Mouse (Mus musculus): Measurements from ENCODE around the gene Ssr3.

Gene Ssr3

DNA sequence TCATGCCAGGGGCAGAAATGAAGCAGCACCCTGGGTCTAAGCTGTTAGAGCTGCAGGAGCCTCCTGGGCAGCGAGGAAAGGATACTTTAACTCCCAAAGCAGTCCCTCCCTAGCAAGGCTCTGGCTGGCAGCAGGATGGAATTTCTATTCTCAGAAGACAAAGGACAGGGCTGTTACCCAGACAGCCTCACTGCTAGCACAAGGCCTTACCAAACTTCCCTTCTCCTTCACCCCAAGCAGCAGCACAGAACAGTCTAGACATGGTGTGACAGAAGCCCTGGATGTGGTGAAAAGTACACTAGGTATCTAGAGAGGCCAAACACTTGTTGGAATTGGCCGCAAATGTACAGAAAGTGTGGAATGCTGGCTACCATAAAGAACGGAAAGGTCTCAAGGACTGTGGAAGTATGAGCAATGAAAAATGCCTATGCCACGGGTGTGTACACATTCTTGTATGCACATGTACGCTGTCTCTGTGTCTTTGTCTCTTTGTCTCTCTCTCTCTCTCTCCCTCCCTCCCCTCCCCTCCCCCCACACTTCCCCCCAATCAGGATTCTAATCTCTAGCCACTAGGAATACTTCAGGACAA lies 18.7 kb downstream of the Ssr3 start:
- no peak for DNase-seq

DNA sequence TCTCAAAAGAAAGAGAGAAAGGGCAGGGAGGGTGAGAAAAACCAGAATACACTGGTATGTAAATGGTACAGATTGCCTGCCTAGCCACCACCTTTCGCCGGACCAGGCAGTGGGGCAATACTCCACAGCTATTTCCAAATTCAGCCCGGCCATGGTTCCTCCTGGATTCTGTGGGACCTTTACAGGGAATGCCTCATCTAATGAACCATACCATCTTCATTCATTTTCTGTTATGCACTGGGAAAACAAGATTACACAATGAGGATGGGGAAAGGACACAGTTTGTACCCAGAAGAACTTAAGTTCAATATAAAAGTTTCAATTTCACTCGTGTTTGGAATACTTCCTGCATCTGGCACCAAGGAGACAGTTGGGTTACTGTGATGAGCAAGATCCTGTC lies 19.9 kb downstream of the Ssr3 start:
- no peak for DNase-seq

DNA sequence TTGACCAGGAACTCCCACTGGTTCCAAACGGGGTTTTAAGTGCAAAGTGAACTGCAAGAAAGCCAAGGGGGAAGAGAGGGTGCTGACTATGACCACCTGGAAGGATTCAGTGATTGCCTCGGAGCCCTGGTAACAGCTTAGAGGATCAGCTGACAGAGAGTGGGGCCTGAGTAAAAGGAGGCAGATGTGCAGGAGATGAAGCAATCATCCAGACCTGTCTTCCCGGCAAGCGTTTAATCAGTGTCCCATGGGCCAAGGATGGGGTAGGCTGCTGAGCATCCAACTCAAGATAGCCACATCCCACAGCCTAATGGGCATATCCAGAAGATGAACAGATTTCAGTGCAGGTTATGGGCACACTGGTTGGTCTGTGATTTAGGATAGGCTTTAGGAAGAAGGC lies 24.5 kb downstream of the Ssr3 start:
- no peak for DNase-seq

DNA sequence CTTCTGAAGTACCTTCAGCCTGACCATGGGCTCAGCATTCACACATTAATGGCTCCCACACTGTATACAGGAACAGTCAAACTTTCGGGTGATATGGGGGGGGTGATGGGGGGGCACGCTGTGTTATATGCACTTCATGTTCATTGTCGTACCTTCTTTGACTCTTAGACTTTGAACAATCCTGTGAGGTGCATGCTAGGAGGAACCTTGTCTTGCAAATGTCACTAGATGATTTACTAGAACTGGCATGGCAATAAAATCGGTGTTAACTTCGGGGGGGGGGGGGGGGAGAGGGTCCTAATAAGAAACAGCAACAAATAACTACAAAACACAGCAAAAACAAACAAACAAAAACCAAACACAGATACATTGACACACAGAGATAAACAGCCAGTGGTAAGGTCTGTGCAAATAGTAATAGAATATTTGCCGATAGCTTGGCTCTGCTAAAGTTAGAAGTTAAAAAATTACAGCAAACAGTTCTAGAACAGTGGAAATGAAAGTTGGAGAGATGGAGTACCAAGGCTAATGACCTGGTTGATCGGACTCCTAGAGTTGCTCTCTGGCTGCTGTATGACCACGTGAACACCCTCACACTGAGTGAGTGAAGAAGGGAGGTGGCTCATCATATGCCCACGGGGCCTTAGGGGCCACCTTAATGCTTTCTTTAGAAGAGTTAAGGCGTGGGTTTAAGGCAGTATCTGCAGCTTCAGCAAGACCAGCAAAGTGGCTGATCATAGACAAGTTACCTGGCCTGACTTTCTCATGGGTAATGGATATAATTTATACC lies 26.3 kb downstream of the Ssr3 start:
- no peak for DNase-seq

DNA sequence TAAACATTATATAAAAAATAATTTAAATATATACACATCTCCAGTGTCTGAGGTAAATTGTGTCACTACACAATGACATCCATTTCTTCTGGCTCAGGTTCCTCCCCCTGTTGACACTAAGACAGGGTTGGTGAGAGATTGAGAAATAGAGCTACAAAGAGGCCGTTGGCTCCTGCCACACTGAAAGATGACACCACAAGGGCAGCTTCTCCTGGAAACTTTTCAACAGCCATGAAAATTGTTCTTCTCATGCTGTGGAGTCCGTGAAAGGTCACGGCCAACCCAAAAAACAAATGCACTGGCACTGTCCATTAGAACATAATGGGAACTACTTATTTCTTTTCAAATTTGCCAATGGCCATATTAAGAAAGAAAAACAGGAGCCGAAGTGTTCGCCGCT lies 27.2 kb downstream of the Ssr3 start:
- no peak for DNase-seq

DNA sequence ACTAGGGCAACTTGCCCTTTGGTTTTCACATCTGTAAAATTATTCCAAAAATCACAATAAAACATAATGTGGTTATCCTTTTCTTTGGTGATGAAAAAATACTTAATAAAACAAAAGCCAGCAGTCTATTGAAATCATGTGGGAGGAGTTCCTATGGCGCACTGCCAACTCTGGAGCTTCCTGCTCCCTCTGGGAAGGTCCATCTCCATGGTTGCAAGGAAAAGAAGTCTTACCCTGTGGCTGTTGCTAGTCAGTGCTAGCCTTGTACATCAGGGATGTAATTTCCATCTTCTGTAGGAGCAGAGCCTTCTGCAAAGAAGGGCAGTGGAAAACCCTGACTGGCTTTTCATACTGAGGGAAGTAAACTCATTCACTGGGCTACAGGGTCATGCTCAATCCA lies 29.0 kb downstream of the Ssr3 start:
- no peak for DNase-seq

DNA sequence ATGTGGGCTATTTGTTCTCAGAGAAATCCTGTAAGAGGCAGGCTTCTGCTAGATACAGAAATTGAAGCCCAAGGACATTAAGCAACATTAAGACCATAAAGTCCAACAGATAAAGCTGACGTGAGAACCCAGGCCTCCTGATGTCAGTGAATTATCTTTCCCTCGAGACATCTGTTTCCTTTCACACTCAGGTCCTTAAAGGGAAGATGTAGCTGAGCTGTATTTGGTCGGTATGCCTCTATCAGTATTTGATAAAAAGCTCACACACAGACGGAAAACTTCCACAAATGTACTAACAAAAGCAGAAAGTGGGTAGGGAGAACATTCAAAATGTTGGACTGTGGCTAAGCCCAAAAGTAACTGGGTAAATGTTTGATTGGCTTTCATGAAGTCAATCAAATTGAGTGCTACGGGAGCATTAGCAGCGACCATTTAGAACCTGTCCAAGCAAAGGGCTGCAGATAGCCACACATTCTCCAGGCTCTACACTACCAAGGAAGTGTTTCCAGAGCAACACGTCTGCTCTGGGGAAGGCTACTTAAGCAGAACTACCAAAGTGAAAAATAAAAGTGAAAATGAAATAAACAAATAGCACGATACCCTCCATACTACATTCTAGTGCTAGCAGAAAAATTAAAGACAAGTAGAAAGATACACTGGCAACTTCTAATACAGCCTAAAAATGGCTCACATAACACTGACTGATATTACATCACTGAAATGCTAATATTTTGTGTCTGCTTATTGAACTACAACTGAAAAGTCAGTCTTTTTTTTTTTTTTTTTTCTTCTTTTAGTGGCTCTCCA lies 32.1 kb downstream of the Ssr3 start:
- no peak for DNase-seq

DNA sequence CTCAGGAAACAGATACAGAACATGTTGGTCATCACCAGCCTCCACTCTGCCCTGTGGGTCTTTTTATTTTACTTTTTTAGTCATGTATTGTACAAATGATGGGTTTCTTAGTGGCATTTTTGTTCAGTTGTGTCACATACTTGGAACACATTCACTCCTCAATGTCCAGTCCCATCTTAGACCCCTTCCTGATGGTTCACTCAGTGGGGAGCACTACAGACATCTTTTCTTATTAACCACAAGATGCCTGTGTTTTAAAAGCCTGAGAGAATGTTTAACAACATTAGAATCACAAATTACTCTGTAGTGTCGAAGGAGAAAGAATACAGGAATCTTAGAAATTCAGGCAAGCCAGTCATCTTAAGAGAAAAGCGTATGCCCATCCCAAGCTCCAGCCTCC lies 33.6 kb downstream of the Ssr3 start:
- no peak for DNase-seq

DNA sequence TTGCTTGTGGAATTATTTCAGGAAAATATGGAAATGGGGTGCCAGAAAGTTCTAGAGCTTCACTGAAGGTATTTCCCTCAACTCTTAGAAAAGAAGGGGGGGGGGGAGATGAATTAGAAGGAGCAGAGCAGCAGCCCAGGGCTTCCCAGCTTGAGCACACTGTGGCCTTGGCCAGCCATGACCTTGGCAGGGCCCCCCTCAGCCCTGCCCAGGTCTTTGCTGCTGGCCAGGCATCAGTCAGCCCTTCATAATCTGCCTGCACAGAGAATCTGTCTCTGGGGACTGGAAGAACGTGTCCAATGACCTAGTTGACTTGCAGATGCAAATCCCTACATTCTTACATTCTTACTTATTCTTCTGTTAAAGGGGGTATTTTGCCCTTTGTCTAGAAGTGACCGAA lies 34.1 kb downstream of the Ssr3 start:
- DNase-seq = no peak

DNA sequence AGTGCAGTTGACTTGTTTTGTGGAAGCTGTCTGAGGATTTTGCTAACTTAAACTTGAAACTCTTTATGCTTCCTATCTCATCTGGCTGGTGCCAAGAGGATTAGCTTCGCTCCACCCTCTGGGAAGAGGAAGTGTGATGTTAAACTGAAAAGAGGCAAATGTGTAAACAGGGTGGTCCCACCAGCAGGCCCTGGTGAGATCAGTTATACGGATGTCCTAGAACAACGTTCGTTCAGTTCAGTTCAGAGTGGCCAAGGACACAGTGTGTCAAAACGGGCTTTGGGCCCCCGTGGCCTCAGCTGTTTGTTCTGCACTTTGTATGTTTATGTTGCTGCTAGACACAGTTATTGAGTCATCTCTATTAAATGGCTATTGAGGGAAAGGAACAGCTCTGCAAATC lies 36.9 kb downstream of the Ssr3 start:
- no peak for DNase-seq

DNA sequence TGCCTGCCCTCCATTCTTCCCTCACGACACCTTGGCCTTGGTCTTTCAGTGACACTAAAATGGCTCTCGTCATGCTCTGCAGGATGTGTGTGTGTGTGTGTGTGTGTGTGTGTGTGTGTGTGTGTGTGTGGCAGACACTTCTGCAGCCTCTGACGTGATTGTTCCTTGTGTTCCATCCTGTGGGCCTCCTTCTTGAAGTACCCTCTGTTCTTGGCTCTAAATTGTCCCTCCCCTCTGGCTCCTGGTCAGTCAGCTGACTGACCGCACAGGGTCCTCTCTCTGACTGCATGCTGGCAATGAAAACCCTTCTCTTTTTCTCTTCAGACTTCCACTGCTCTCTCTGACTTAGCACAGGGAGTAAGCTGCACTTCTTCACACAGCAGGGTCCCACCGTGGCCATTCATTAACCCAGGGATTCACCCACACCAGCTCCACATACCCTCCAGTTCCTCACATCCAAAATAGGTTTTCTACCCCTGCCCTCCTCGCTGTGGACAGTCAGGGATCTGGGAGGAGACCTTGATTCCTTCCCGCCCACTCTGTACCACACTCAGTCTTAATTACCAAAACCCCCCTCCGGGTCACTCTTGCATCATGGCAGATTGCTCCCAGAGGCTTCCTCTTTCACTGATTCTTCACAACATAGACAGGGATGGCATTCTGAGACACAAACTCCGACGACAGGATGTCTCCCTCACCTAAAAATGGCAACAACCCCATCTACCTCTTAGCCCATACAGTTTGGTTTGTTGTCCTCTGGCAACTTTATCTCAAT lies 39.0 kb downstream of the Ssr3 start:
- DNase-seq = no peak

DNA sequence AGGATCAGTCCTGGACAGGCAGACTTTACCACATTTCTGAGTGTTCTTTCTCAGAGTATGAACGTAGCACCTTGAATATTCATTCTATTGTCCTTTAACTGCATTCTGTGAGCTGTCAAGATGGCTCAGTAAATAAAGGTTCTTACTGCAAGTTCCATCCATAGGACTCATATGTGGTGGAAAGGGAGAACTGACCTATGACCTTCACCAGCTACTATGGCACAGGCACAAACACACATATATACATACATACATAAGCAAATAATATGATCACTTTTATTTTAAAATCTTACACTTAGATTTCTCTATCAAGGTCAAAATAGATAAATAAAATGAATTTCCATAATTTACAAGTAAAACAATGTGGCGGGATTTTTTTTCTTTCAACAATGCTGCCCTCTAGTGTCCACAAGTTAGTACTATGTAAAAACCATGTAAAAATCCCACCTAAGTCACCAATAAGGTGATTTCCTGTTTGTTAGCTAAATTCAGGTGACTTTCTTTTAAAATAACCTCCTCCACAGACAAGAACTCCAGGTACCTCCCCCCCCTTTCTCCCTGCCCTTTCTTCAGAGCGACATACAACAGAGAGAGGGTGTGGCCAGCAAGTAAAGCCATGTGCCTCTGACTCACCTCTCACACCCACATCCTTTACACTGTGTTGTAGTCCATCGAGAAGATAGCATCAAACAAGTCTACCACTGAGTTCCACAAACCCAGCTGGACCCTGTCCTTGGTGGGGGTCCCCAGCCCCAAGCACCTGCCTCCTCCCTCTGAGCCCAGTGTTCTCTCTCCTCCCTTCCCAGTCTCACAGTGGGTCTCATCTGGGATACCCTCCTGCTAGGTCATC lies 39.9 kb downstream of the Ssr3 start:
- peak; percentile 15 to 23 for DNase-seq

DNA sequence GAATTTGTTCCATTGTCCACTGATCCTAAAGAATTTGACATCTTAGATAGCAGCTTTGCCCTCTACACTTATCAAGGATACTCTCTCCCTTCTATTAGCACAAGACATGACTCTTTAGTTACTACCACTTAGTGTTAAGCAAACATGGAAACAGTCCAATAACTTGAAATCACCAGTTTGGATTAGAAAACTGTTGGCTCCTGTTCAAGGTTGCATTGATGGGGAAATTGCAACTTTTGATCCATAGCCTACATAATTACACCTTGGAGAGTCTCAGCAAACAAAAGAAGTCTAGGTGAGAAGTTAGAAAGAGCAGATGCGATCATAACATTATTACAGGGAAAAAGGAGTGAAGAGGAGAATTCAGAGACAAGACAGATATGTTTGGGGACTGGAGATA lies 46.2 kb downstream of the Ssr3 start:
- DNase-seq = no peak

DNA sequence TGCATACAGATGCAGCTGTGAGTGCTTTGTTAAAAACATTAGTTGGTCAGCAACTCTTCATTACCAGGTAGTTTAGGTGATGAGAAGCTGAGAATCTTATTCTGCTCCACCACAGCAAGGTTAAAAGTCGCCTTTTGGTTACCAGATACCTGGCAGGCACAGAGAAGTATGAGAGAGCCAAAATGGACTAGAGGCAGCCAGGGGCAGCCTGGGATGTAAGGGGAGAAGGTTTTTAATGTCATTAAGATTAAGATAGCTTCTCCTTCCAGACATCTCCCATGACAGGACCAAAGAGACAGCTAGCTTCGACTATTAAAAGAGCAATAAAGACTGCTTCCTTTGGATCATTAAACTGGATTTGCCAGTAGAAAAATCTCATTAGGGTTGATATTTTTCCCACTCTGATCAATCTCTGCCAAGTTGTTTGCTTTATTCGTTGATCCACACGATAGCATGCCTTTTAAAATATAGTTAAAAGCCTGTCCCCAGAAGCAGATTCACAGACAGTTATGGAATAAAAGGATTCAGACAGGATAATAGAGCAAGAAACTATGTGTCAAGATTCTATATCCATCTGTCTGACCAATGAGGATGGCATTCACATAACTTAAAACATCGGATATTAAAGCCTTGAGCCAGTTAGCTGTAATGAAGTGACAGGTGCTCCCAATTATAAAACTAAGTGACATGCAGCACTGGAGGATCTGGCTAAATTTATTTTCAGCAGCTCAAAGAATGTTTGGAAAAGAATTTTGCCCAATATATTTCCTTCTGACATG lies 52.1 kb downstream of the Ssr3 start:
- DNase-seq = no peak

DNA sequence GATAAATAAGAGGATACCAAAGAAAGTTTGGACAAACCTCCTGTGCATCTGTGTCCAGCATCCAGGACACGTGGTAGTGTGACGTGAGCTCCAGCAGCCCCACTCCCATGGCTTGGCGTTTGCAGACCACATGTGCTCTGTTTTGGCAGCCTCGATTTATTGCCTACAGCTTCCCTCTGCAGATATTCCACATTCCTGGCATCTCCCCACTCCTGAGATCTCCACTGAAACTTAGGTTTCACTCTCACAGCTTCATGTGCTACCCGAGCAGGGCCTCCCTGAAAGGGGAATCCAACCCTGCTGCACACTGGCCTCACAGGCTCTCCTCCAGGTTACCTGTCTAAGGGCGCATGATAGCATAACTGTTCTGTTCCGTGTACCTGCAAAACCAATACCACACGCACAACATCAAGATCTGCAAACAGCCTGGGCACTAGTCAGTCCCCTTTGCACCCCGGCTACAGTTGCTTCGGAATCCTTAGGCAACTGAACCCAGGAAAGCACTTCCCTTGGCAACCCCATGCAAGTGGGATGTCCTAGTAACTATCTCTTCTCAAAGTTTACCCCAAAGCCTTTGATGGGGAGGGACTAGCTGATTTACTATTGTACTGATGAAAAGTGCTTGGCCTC lies 54.5 kb downstream of the Ssr3 start:
- DNase-seq = no peak

Measured in B cell, adult 2 months (primary cell).